Mouse (Mus musculus) c-Kit-positive CD71-positive TER-119-positive erythroid progenitor cells, embryonic 14.5 days (primary cell): Measurements from ENCODE around the gene Fgfr2.

Experiments used
- DNase-seq: peaks from one replicate; pipeline ENCODE4 v3.0.0-alpha.2; 2013; ENCODE audit warnings: low spot score

The Fgfr2 gene

DNA sequence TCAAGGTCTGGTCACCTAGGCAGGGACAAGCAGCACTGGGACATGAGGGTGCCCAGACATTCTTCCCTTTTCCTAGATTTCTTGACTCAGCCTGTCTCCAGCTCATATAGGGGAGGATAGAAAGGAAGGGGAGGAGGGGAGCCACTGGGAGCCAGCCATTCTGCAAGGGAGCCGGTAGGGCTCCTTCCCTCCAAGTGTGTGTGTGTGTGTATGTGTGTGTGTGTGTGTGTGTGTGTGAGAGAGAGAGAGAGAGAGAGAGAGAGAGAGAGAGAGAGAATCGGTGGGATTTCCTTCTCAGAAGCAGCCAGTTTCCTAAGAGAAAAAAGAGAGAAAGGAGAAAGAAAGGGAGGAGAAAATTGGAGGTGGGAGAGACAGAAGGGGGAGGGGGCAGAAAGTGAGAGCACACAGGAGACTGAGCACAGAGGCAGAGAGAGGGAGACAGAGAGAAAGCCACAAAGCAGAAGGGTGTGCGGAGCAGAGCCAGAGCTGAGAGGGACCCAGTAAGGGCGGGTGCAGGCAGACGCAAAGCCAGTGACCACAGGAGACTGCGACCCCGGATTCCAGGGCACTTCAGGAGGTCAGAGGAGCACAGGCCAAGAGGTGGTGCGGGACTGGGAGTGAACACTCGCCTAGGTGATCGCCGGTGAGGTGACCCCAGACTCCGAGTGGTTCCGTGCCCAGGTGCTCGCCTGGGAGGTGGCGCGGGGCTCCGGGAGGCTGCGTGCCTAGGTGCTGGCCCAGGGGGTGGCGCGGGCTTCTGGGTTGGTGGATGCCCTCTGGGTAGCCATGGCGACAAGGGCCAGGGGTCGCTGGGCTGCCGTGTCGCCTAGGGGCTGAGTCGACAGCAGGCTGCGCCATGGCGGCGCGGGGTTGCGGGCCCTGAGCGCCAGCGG is 1156.9 kb downstream of the Fgfr2 start, which contains the start of gene Gpr26:
Gene Gpr26, plus strand, starts transcription at position 438 of the 893 bp plus-strand sequence.
- DNase-seq: no peak

DNA sequence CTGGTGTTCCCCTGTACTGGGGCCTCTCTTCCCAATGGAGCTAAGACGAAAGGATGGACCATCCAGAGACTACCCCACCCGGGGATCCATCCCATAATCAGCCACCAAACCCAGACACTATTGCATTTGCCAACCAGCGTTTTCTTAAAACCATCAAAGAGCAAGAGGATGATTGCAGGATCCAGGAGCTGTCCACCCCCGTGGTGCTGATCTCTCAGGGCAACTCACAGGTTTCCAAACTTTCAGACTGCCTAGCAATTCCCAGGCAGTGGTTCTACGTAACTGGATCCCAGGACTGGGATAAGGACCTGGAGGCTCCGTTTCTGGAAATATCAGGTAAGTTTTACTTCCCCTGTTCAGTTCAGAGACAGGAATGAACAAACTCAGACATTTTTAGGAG is 1162.6 kb downstream of the Fgfr2 start:
- peak; percentile 3 for DNase-seq

DNA sequence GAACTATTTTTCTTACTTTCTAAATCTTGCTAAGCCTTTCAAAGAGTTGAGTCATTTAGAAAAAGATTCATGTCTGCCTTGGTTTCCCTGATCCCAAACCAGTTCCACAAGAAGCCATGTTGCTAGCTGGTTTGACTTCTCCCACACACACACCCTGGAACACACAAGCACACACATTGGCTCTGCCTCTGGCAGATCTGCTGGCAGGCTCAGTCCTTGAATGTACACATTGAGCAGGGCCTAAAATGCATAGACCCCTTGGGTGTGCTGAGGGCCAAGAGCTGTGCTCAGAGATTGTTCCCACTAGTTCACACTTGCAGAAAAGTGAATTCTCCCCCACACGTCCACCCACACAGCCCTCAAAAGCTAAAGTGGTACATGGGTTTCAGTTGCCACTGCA is 1164.4 kb downstream of the Fgfr2 start:
- DNase-seq: no peak

DNA sequence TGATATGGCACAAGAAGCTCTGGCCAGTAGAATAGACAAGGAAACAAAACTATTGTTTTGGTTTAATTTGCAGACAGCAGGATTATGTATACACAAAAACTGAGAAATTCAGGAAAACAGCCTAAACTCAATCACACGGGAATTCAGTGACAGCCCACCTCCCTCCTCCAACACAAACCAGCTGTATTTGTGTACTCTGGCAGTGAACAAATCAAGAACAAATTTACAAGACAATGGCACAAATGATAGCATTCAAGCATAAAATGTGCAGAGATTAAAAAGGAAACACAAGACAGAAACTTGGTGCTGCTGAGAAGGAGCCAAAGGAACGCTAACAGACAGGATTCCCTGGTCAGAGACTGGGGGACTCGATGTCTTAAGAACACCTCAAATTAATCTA is 1169.7 kb downstream of the Fgfr2 start:
- DNase-seq: no peak

- DNase-seq: no peak
Measured at GRCm38 (mm10) chr7:131951131-131951530, 1172.0 kb downstream of the Fgfr2 start.

- DNase-seq: no peak
Measured at GRCm38 (mm10) chr7:131937611-131938010, 1185.5 kb downstream of the Fgfr2 start.

DNA sequence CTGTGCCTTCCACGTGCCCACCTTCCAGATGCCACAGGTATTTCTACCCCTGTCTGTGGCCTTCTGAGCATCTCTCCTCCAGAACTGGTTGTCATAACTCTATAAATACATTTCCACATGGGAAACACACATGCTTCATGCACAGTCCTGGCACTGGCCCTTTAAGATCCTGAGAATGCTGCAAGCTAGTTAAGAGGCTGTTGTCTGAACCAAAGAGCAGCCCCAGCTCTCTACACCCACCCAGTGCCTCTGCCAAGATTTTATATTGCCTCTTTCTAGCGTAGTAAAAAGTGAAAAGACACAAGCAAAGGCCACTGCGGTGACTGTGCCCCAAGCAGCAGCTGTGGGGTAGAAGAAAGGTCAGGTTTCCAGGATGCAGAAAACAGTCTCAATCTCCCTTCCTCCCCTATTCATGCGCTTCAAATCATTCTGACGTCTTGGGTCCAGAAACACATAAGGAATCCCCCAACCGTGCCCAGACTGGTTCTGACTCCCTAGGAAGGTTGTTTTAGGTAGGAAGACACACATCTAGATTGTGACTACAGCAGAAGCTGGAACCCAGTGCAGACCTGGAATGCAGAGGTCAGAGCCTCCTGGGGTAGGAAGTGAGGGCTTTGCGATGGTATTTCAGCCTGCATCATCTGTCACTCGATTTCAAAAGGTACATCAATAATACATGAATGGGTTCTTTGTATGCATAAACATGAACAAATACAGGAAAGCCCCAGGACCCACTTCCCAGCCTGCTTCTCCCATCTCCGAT is 1195.7 kb downstream of the Fgfr2 start:
- DNase-seq: no peak

GRCm38 (mm10) chr7:131917384-131917783 is 1205.8 kb downstream of the Fgfr2 start:
- no peak for DNase-seq

DNA sequence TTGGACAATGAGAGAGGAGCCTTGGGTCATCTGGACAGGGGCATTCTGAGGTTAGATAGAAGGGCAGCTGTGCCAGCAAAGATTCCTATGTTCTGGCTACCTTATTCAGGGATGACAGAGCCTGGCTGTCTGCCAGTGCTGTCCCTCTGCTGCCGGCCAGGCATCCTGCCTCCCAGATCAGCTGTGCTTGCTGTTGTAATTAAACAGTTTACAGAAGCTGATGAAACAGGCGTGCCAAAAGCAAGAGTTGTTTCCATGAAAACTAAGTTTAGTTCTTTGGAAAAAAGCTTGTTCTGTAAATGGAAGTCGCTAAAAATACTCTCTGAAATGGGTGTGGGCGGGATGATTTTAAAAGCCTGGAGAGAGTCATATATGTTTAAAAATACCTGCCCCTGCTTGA is 1213.5 kb downstream of the Fgfr2 start:
- DNase-seq: no peak

DNA sequence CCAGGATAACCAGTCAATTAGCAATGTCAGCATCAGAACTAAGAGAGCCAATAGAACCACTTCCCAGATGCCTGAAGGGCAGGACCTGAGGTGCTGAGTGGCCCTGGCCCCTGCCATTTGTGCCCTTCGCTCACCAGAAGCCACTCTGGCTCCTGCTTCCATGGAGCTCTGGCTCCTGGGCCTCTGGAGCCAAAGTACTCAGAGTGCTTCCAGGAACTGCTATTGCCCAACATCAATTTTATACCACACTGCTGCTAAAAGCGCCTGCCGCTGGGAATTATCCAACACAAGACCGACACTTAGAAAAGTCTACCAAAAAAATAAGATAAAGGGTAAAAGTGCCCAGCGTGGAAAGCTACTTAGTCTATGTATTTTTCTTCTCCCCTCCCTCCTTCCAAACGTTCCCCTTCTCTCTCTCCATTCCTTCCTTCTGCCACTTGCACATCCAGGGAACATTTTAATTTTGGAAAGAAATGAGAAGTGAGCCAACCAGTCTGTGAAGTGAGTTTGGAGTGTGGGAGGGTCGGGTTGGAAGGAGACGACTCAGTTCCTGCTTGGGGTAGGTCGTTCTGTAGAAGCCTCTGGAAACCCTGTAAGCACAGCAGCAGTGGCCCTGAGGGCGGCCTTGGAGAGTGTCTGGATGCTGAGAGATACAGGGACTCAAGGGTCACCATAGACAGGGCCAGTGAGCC is 1216.5 kb downstream of the Fgfr2 start:
- DNase-seq: no peak

GRCm38 (mm10) chr7:131899356-131899755 is 1223.8 kb downstream of the Fgfr2 start:
- DNase-seq: no peak

DNA sequence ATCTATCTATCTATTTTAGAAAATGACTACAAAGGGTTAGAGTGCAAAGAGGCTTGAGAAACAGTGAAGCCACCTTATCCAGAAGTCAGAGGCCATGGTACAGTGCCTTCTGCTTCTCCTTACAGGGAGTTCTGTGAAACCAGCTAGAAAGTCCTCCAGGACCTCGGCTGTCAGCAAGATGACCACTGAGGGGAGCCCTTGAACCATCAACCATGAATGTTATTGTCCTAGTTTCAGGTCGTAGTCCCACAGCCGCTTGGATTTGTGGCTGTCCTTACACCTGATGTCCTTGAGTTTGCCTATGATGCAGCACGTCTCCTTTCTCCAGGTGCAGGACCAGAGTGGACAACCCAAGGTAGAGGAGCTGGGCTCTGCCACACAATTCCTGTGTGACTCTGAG is 1225.9 kb downstream of the Fgfr2 start:
- DNase-seq: no peak

GRCm38 (mm10) chr7:131882824-131883223 is 1240.3 kb downstream of the Fgfr2 start:
- DNase-seq: no peak

DNA sequence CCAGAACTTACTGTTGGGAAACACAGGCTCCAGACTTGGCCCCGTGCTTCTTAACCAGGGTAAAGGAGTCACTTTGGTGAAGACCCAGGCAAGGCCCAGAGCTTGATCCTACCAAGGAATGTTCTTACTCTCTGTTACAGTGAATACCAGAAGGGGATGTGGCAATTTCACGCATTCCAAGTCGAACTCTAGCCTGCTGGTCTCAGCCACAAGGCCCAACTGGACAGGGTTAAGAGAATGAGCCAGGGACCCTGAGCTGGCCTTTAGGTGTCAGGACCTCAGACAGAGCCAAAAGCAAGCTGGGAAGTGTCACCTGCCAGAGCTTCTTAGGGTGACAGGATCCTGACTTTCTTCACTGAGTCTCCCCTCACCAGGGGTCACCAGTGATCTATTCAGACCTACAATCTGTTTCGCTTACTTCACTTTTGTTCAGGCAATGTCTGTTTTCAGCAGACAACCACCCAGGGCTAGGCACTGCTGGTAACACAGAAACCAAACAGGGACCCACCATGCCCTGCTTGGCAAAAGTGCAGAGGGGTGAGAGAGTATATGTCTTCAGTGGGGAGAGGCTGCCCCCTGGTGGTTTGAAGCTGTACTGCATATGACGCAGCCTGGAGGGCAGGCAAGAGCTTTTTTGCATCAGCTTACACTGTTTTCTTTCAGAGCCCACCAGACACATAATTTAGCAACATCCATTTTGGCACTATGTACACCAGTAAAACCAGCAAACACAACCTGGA is 1241.1 kb downstream of the Fgfr2 start:
- DNase-seq: peak; percentile 20

GRCm38 (mm10) chr7:131880150-131880549 is 1243.0 kb downstream of the Fgfr2 start:
- no peak for DNase-seq

- no peak for DNase-seq
Measured at GRCm38 (mm10) chr7:131878846-131879245, 1244.3 kb downstream of the Fgfr2 start.

DNA sequence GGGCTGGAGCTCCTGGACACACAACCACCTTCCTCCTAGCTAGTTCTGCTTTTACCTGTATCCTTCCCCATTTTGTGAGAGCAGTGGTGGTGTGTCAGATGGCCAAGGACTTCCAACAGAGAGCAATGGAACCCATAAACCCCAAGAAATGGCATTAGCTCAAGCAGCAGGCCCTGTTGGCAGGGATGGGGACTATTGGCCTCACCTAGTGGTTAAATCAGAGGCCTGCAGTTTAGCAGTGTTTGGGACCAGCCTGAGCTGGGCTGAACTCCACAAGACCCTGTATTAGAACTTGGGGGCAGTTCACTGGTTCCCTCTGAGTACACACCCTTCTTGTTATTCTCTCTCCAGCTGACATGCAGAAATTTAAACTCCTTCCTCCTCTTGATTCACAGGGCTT is 1262.0 kb downstream of the Fgfr2 start:
- DNase-seq: no peak

- DNase-seq: no peak
Measured at GRCm38 (mm10) chr7:131855641-131856040, 1267.5 kb downstream of the Fgfr2 start.

- no peak for DNase-seq
Measured at GRCm38 (mm10) chr7:131850579-131850978, 1272.6 kb downstream of the Fgfr2 start.

DNA sequence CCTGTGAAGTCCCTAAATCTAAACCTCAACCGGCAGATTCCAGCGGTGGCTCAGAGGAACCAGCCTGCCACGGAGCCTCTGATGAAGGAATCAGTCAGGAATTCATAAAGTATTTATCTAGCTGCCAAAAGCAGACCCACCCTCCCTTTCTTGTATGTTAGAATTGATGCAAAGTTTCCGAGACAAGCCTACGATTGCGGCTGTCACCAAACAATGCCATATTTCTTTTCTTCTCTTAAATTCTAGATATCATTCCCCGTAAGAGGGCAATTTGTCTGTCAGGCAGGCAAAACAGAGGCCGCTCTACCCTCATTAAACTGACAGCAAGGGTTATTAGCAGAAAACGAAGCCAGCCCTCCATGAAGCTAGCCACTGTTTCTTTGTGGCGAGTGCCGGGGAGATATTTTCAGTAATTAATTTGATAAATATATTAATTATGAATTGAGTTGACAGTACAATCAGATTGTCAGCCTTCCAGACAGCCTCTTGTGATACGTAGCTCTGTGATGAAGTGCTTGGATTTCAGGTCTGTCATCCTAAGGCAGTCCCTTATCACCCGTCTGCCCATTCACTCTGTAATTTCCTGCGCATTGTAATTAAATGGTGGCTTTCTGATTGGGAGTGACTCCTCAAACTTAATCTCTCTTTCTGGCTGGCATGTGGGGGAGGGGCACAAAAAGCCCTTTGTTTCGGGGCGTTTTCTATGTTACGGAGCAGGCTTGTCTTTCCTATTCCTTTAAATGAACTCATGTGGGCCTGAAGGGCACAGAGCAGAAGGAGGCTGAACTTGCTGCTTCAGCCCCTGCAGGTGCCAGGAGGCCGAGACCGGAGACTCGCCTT is 1276.9 kb downstream of the Fgfr2 start:
- DNase-seq: no peak

DNA sequence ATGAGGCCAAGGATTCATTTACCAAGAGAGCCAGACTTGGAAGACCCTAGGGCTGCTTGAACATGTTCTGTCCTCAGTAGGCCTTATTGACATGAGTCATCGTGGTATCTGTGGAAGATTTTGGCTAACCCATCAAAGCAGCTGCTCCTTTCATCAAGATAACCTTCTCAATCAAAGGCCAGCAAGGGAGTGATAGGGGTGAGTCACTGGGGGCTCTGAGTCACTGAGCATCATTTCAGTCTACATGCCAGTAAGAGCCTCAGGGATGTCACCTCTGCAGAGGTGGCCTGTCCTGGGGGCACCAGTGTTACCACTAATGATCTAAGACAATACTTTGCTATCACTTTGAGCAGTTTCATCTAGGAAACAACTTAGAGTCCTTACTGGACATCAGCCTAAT is 1292.9 kb downstream of the Fgfr2 start:
- no peak for DNase-seq
